Mouse (Mus musculus) stomach, embryonic 15.5 days (tissue): ENCODE measurements around the gene Sema6d. TPM values are rescaled to one million over a fixed set of nuclear protein-coding genes. Genes with fewer than 3 reads are reported as not detected.

Experiments used
- ATAC-seq: fragments of 200-750 bp; cut with Nextera tagmentation; 2 replicates; pipeline ENCODE4 v1.8.0; 2017; ENCODE audit warnings: low read depth, moderate number of reproducible peaks, moderate TSS enrichment; ENCODE audit not compliant: insufficient read depth, low FRiP score
- H3K27ac ChIP-seq: fragments of 300-500 bp; sonication (generic); 2 replicates; pipeline ENCODE4 v1.5.1; 2015; ENCODE audit warnings: mild to moderate bottlenecking, inconsistent platforms
- H3K27me3 ChIP-seq: fragments of 300-500 bp; sonication (generic); replicated peaks from 2 replicates; pipeline ENCODE4 v1.6.1; 2015; ENCODE audit warnings: inconsistent platforms
- H3K36me3 ChIP-seq: fragments of 300-500 bp; sonication (generic); 2 replicates; pipeline ENCODE4 v1.6.1; 2015; ENCODE audit warnings: inconsistent platforms
- H3K4me1 ChIP-seq: fragments of 300-500 bp; sonication (generic); 2 replicates; pipeline ENCODE4 v1.6.1; 2015; ENCODE audit warnings: inconsistent platforms
- H3K4me2 ChIP-seq: fragments of 300-500 bp; sonication (generic); 2 replicates; pipeline ENCODE4 v1.6.1; 2015; ENCODE audit warnings: mild to moderate bottlenecking, inconsistent platforms
- H3K4me3 ChIP-seq: fragments of 300-500 bp; sonication (generic); replicated peaks from 2 replicates; pipeline ENCODE4 v1.5.1; 2015; ENCODE audit warnings: inconsistent platforms
- H3K9ac ChIP-seq: fragments of 300-500 bp; sonication (generic); 2 replicates; pipeline ENCODE4 v1.6.1; 2015; ENCODE audit warnings: inconsistent platforms
- H3K9me3 ChIP-seq: fragments of 300-500 bp; sonication (generic); 2 replicates; pipeline ENCODE4 v1.6.1; 2016; ENCODE audit warnings: inconsistent platforms
- WGBS: fragments of 180-500 bp; shearing (Covaris S2); methylation state at CpG from one replicate; pipeline ENCODE4 v1.1.7; 2015; 5-methylcytosine and 5-hydroxymethylcytosine counted together
- polyA plus RNA-seq: library from polyadenylated mRNA; unstranded; fragments of >200 nt; fragmentation: Nextera tagmentation; extraction: Ambion mirVana; gene quantifications from 2 replicates; pipeline ENCODE4 v1.2.1, GENCODE M21; 2015

Sema6d gene
- polyA plus RNA-seq, 1 experiment from 2014 or later = 10.4 TPM

DNA sequence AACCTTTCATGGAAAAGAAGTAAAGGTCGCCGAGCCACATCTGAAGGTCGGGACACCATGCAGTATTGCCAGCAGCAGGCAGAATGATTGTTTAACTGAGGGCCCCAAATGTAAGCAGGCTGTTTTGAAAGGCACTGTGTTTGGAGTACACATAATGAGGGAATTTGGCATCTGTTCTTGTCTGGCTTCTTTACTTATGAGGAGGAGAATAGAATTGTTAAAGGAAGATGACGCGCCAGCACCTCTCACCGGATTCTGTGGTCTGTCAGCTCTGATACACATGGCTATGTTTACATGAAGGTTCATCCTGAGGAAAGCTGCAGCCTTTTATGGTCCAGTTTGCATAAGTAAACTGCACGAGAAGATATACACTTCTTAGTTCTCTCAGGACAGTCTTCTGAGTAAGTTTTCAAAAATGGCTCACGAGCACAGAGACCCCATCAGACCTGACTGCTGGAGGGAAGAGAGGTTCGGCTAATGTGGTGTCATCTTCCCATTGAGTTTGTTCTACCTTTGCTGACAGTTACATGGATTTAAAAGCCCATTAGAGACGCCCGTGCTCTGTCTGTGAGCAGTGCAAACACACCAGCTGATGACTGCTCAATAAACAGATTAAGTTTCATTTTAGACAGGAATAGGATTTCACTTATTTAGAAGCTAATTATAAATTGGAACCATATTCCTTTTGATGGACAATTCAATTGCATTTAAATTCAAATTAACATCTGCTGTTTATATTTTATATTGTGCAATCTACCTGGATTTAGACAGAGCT lies 28.9 kb downstream of the Sema6d start:
- Histone ChIP-seq H3K27me3 (no peaks in the 10 kb centered on the region), H3K4me1 (no peaks in the 10 kb centered on the region), H3K27ac (no peak overlapping the region), H3K9me3 (no peaks in the 10 kb centered on the region), H3K9ac (no peak overlapping the region), H3K36me3 (no peaks in the 10 kb centered on the region), H3K4me2 (no peak overlapping the region), H3K4me3 (no peak overlapping the region)
- no peak for ATAC-seq
- 42% methylated on average over 11 of the region's 11 CpGs for WGBS

DNA sequence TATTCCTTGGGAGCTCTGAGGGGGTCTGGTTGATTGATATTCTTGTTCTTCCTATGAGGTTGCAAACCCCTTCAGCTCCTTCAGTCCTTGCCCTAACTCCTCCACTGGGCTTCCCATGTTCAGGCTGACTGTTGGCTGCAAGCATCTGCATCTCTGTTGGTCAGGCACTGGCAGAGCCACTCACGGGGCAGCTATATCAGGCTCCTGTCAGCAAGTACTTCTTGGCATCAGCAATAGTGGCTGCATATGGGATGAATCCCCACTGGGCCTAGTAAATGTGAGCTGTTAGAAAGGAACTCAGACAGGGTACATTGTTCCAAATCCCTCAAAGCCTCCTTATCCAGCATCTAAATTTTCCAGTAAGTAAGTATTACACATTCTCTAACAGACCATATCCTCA lies 30.6 kb downstream of the Sema6d start:
- Histone ChIP-seq H3K4me1 (no peaks in the 10 kb centered on the region), H3K27me3 (no peaks in the 10 kb centered on the region), H3K4me2 (no peak overlapping the region), H3K27ac (no peak overlapping the region), H3K4me3 (no peak overlapping the region), H3K9ac (no peak overlapping the region), H3K9me3 (no peaks in the 10 kb centered on the region), H3K36me3 (no peaks in the 10 kb centered on the region)
- no peak for ATAC-seq
- 79% methylated on average over 1 of the region's 1 CpGs for WGBS

GRCm38 (mm10) chr2:124121539-124121938 lies 31.8 kb downstream of the Sema6d start:
- no peaks in the 10 kb centered on the region for H3K4me1 ChIP-seq
- ATAC-seq = no peak
- H3K9ac ChIP-seq = no peak overlapping the region
- H3K27ac ChIP-seq = no peak overlapping the region
- no peak overlapping the region for H3K4me2 ChIP-seq
- WGBS = 46% methylated on average over 2 of the region's 2 CpGs
- H3K27me3 ChIP-seq = no peaks in the 10 kb centered on the region
- H3K4me3 ChIP-seq = no peak overlapping the region
- H3K36me3 ChIP-seq = no peaks in the 10 kb centered on the region
- no peaks in the 10 kb centered on the region for H3K9me3 ChIP-seq

DNA sequence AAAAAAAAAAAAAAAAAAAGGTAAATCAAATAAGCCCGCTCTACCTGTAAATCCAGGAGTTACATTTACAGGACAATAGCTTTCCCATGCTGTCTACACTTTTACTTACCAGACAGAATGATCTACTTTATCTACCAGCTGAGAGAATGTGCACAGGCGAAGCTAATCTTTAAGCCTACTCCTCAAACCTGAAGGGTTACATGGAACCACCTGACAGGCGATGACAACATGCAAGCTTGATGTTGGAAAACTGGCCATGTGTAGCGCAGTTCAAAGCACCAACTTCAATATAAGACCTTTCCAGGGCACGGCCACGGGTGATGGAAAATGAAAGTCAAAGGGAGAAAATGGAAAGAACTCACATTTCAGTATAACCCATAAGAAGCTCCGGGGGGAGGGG lies 35.7 kb downstream of the Sema6d start:
- Histone ChIP-seq H3K4me2 (no peak overlapping the region), H3K9me3 (no peaks in the 10 kb centered on the region), H3K9ac (no peak overlapping the region), H3K36me3 (no peaks in the 10 kb centered on the region), H3K27me3 (no peaks in the 10 kb centered on the region), H3K27ac (no peak overlapping the region), H3K4me3 (no peak overlapping the region), H3K4me1 (no peaks in the 10 kb centered on the region)
- ATAC-seq = no peak
- 81% methylated on average over 7 of the region's 7 CpGs for WGBS

DNA sequence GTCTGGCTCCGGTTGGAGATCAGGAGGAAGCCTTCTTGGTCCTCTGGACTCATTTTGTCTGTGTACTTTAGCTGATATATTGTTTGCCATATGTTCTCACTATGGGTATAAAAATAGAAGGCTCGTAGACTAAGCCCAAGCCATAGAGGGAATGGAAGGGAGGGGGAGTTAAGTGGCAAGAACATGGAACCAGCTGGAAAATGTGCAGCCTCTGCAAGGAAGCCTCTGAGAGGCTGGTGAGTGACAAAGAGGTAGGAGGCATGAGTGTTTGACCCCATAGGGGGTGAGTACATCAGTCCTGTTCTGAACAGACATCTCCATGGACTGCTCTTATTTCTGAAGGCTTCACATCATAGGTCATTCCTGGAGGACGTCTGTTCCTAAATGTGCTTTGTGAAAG lies 37.1 kb downstream of the Sema6d start:
- H3K36me3 ChIP-seq = no peaks in the 10 kb centered on the region
- no peak overlapping the region for H3K27ac ChIP-seq
- no peak for ATAC-seq
- no peaks in the 10 kb centered on the region for H3K27me3 ChIP-seq
- no peak overlapping the region for H3K4me3 ChIP-seq
- 39% methylated on average over 3 of the region's 3 CpGs for WGBS
- no peaks in the 10 kb centered on the region for H3K4me1 ChIP-seq
- no peak overlapping the region for H3K4me2 ChIP-seq
- no peak overlapping the region for H3K9ac ChIP-seq
- H3K9me3 ChIP-seq = no peaks in the 10 kb centered on the region

- 22% methylated on average over 2 of the region's 2 CpGs for WGBS
- Histone ChIP-seq H3K36me3 (no peaks in the 10 kb centered on the region), H3K4me1 (no peaks in the 10 kb centered on the region), H3K27me3 (no peaks in the 10 kb centered on the region), H3K27ac (no peak overlapping the region), H3K9me3 (no peaks in the 10 kb centered on the region), H3K4me3 (no peak overlapping the region), H3K9ac (no peak overlapping the region), H3K4me2 (no peak overlapping the region)
- no peak for ATAC-seq
These were observed 41.1 kb downstream of the Sema6d start for GRCm38 (mm10) chr2:124130876-124131275.

GRCm38 (mm10) chr2:124141510-124142044 lies 51.8 kb downstream of the Sema6d start:
- H3K4me1 ChIP-seq = no peaks in the 10 kb centered on the region
- 68% methylated on average over 3 of the region's 3 CpGs for WGBS
- no peak for ATAC-seq

GRCm38 (mm10) chr2:124145528-124145927 lies 55.8 kb downstream of the Sema6d start:
- no peaks in the 10 kb centered on the region for H3K9me3 ChIP-seq
- no peak overlapping the region for H3K27ac ChIP-seq
- H3K27me3 ChIP-seq = no peaks in the 10 kb centered on the region
- no peak overlapping the region for H3K4me3 ChIP-seq
- no peak overlapping the region for H3K4me2 ChIP-seq
- WGBS = 72% methylated on average over 1 of the region's 1 CpGs
- H3K4me1 ChIP-seq = no peaks in the 10 kb centered on the region
- no peak for ATAC-seq
- no peak overlapping the region for H3K9ac ChIP-seq
- no peaks in the 10 kb centered on the region for H3K36me3 ChIP-seq

More at GRCm38 (mm10) chr2:124141510-124142044, 51.8 kb downstream of the Sema6d start:
- H3K4me3 ChIP-seq = no peak overlapping the region
- H3K27me3 ChIP-seq = no peaks in the 10 kb centered on the region
- no peak overlapping the region for H3K4me2 ChIP-seq
- no peaks in the 10 kb centered on the region for H3K9me3 ChIP-seq
- H3K27ac ChIP-seq = no peak overlapping the region
- H3K36me3 ChIP-seq = no peaks in the 10 kb centered on the region
- no peak overlapping the region for H3K9ac ChIP-seq

DNA sequence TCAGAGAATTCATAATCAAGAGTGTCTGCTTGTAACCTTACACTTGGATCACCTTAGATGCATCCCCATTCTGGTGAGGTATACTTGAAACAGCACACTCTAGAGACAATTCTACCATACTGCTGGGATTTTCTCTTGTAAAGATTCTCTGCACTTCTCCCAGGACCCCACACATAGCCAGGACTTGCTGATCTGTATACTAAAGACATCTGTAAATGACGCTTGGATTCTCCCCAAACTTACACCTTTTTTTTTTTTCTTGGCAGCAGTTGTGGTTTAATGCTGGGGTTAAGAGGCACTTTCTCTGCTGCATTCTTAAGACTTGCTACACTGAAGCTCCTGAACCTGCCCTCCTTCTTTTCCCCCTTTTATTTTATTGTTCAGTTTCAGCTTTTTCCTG lies 68.4 kb downstream of the Sema6d start:
- Histone ChIP-seq H3K4me3 (no peak overlapping the region), H3K9ac (no peak overlapping the region), H3K4me2 (no peak overlapping the region), H3K9me3 (no peaks in the 10 kb centered on the region), H3K4me1 (no peaks in the 10 kb centered on the region), H3K27ac (no peak overlapping the region), H3K36me3 (no peaks in the 10 kb centered on the region), H3K27me3 (no peaks in the 10 kb centered on the region)
- no peak for ATAC-seq
- WGBS = 29% methylated on average over 1 of the region's 1 CpGs

GRCm38 (mm10) chr2:124162001-124162599 lies 72.3 kb downstream of the Sema6d start:
- no peaks in the 10 kb centered on the region for H3K27me3 ChIP-seq
- WGBS = 73% methylated on average over 7 of the region's 7 CpGs
- H3K9me3 ChIP-seq = no peaks in the 10 kb centered on the region
- H3K9ac ChIP-seq = no peak overlapping the region
- H3K27ac ChIP-seq = no peak overlapping the region
- H3K4me1 ChIP-seq = no peaks in the 10 kb centered on the region
- H3K36me3 ChIP-seq = no peaks in the 10 kb centered on the region
- no peak for ATAC-seq
- H3K4me3 ChIP-seq = no peak overlapping the region
- no peak overlapping the region for H3K4me2 ChIP-seq

GRCm38 (mm10) chr2:124168411-124168810 lies 78.6 kb downstream of the Sema6d start:
- Histone ChIP-seq H3K27ac (no peak overlapping the region), H3K9ac (no peak overlapping the region)
- 85% methylated on average over 1 of the region's 1 CpGs for WGBS

DNA sequence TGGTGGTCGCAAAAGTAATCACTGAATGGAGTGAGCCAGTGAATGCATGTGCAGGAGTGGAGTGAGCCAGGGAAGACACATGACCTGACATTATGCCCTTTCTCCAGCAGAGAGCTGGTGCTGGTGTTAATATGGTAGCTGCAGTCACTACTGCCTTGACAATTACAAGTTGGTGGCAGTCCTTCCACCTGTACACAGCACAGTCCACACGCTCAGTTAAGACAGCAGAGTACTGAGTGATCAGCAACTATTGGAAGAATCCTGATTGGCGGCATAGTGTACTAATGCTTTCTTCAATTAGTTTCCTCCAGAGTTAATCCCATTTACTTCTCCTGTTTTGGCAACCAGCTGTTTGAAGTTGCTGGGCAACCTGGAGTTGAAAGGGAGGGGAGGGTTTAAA lies 81.9 kb downstream of the Sema6d start:
- H3K4me1 ChIP-seq = no peaks in the 10 kb centered on the region
- H3K9ac ChIP-seq = no peak overlapping the region
- no peaks in the 10 kb centered on the region for H3K9me3 ChIP-seq
- no peak overlapping the region for H3K4me2 ChIP-seq
- H3K36me3 ChIP-seq = no peaks in the 10 kb centered on the region
- no peak overlapping the region for H3K27ac ChIP-seq
- WGBS = 86% methylated on average over 3 of the region's 3 CpGs
- ATAC-seq = no peak
- H3K27me3 ChIP-seq = no peaks in the 10 kb centered on the region
- no peak overlapping the region for H3K4me3 ChIP-seq

More at GRCm38 (mm10) chr2:124168411-124168810, 78.6 kb downstream of the Sema6d start:
- H3K27me3 ChIP-seq = no peaks in the 10 kb centered on the region
- no peaks in the 10 kb centered on the region for H3K36me3 ChIP-seq
- H3K4me1 ChIP-seq = no peaks in the 10 kb centered on the region
- no peak overlapping the region for H3K4me3 ChIP-seq
- H3K9me3 ChIP-seq = no peaks in the 10 kb centered on the region
- no peak for ATAC-seq
- H3K4me2 ChIP-seq = no peak overlapping the region
